Mouse (Mus musculus) limb, embryonic 10.5 days (tissue): ENCODE results near the gene Sema4g. TPM values are rescaled to one million over a fixed set of nuclear protein-coding genes. Genes with fewer than 3 reads are reported as not detected.

Source experiments
- DNase-seq: peaks from one replicate; pipeline ENCODE4 v3.0.0-alpha.2; 2017; ENCODE audit warnings: low spot score
- H3K27ac ChIP-seq: fragments of 300-500 bp; sonication (generic); 2 replicates; pipeline ENCODE4 v1.5.1; 2016; ENCODE audit warnings: mild to moderate bottlenecking
- H3K27me3 ChIP-seq: fragments of 300-500 bp; sonication (generic); 2 replicates; pipeline ENCODE4 v1.6.1; 2016; ENCODE audit warnings: low read depth, mild to moderate bottlenecking; ENCODE audit not compliant: poor library complexity, severe bottlenecking
- H3K36me3 ChIP-seq: fragments of 300-500 bp; sonication (generic); 2 replicates; pipeline ENCODE4 v1.6.1; 2016; ENCODE audit warnings: mild to moderate bottlenecking, moderate library complexity
- H3K4me1 ChIP-seq: fragments of 300-500 bp; sonication (generic); 2 replicates; pipeline ENCODE4 v1.6.1; 2016
- H3K4me3 ChIP-seq: fragments of 300-500 bp; sonication (generic); 2 replicates; pipeline ENCODE4 v1.5.1; 2016; ENCODE audit warnings: mild to moderate bottlenecking, moderate library complexity
- H3K9me3 ChIP-seq: fragments of 300-500 bp; sonication (generic); replicated peaks from 2 replicates; pipeline ENCODE4 v1.6.1; 2016; ENCODE audit warnings: mild to moderate bottlenecking
- WGBS: fragments of 180-500 bp; shearing (Covaris S2); methylation state at CpG from one replicate; pipeline ENCODE4 v1.1.7; 2016; 5-methylcytosine and 5-hydroxymethylcytosine counted together
- polyA plus RNA-seq: library from polyadenylated mRNA; unstranded; fragments of >200 nt; fragmentation: Nextera tagmentation; extraction: Ambion mirVana; gene quantifications from 2 replicates; pipeline ENCODE4 v1.2.1, GENCODE M21; 2016

Gene Sema4g
- polyA plus RNA-seq: 3.4 and 5.4 TPM in 2 replicates

DNA sequence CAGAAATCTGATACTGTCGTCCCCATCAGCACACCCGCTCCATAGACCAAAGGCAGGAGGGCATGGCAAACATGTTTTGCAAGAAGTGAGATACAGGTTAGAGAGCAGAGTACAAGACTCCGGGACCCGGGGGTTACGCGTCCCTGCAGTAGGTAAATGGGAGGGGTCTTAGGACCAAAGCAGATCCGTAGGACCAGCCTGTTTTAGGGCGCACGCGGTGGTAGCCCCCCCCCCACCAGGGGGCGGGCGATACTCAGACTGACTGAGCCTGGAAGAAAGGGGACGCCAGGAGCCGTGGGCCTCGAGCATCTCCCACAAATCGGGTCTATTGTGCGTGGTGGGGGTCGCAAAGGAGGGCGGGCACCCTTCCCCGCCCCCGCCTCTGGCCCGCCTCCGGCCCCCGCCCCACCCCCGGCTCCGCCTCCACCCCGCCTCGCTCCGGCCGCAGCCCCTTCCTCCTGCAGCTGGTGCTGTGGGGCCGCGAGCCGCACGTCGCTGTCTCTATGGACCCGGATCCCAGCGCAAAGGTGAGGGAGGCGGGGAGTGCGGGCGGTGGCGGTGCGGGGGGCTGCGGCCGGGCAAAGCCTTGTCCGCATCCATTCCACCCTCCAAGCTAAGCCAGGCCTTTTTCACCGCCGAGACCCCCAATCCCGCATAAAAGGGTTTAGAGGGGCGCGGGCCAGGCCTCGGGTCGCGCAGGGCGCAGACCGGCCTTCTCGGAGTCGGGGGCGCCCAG is at the start of gene Sema4g:
TSS of gene Sema4g (plus strand) at position 271 of the 736 bp plus-strand sequence.
- Histone ChIP-seq H3K9me3 (no peaks in the 10 kb centered on the region), H3K4me1 (peaks cover 50% of the 10 kb centered on the region), H3K4me3 (peak within 1 kb of the TSS; percentile 75), H3K27ac (peak within 1 kb of the TSS; percentile 84), H3K27me3 (peaks cover 11% of the 10 kb centered on the region), H3K36me3 (peaks cover 7% of the 10 kb centered on the region; the same call in 1 of the 2 replicates)
- DNase-seq: peak; percentile 76
- under 1% methylated on average over 57 of the region's 58 CpGs for WGBS

DNA sequence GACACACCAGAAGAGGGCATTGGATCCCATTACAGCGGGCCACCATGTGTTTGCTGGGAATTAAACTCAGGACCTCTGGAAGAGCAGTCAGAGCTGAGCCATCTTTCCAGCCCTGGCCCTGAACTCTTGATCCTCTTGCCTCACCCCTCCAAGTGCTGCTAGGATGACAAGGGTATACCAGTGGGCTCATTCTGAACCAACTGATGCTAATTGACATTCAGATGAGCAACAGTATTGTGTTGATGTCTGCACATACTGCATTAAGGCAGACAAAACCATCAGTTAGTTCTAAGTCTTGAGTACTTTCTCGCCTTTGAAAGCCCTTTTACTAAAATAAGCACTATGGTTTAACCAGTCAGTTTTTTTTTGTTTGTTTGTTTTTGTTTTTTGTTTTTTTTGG is 29.3 kb upstream of the Sema4g start:
- 98% methylated on average over 2 of the region's 2 CpGs for WGBS
- H3K27ac ChIP-seq: no peak overlapping the region
- no peaks in the 10 kb centered on the region for H3K4me1 ChIP-seq
- no peaks in the 10 kb centered on the region for H3K9me3 ChIP-seq
- H3K4me3 ChIP-seq: no peak overlapping the region
- no peaks in the 10 kb centered on the region for H3K27me3 ChIP-seq
- H3K36me3 ChIP-seq: peaks cover 99% of the 10 kb centered on the region
- no peak for DNase-seq

DNA sequence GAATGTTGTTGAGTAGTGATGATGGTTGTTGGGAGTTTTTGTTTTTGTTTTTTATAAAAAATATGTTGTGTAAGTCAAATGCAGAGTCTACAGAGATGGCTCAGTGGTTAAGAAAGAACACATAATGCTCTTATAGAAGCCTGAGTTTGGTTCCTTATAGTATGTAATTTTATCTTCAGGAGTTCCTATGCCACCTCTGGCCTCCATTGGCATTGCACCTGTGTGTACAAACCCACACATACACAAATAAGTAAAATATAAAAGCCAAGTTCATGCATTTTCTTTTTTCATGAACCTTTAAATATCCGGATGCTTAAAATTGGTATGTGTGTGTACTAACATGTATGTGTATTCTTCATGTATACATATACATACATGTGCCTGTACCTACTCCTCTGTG is 22.9 kb upstream of the Sema4g start:
- no peak for DNase-seq
- Histone ChIP-seq H3K36me3 (peaks cover 96% of the 10 kb centered on the region), H3K4me1 (no peaks in the 10 kb centered on the region), H3K27ac (no peak overlapping the region), H3K27me3 (no peaks in the 10 kb centered on the region), H3K4me3 (no peak overlapping the region), H3K9me3 (no peaks in the 10 kb centered on the region)
- 100% methylated on average over 1 of the region's 1 CpGs for WGBS

DNA sequence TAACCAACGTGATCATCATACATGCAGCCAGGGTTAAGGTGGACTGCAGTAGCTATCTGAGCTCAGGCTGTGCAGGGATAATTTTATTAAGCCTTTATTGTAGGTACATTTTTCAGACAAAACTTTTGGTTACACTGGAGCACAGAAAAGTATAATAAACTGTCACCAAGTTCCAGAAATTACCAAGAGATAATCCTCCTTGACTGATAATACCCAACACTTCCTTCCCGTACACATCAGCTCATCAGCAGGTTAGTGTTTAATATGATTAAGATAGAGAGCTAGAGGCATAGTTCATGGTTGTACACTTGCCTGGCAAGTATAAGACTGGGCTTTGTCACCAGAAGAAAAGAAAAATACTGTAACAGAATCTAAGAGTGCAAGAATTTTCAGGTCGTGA is 20.6 kb upstream of the Sema4g start:
- H3K36me3 ChIP-seq: peaks cover 96% of the 10 kb centered on the region
- H3K27ac ChIP-seq: no peak overlapping the region
- H3K27me3 ChIP-seq: no peaks in the 10 kb centered on the region
- no peak for DNase-seq
- no peaks in the 10 kb centered on the region for H3K4me1 ChIP-seq
- H3K9me3 ChIP-seq: no peaks in the 10 kb centered on the region
- 82% methylated on average over 3 of the region's 3 CpGs for WGBS
- H3K4me3 ChIP-seq: no peak overlapping the region

DNA sequence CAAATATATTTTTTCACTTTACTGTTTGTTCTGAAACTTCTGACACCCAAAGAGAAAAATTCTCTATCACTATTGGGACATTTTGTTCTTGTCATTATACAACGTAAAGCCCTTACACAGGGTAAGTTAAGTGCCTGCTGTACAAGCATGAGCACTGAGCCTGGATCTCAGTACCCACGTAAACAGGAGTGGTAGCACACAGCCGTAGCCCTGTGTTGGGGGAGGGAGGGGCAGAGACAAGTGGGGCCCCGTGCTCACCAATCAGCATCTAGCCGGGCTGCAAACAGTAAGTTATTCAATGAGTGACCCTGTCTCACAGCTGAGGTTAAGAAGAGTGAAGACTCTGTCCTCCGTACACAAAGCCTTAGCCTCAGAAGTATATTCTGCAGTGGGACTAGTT is 12.3 kb upstream of the Sema4g start:
- 91% methylated on average over 6 of the region's 6 CpGs for WGBS
- DNase-seq: no peak
- peaks cover 100% of the 10 kb centered on the region for H3K36me3 ChIP-seq
- H3K4me3 ChIP-seq: no peak overlapping the region
- H3K9me3 ChIP-seq: no peaks in the 10 kb centered on the region
- H3K27ac ChIP-seq: no peak overlapping the region
- no peaks in the 10 kb centered on the region for H3K4me1 ChIP-seq
- H3K27me3 ChIP-seq: no peaks in the 10 kb centered on the region

DNA sequence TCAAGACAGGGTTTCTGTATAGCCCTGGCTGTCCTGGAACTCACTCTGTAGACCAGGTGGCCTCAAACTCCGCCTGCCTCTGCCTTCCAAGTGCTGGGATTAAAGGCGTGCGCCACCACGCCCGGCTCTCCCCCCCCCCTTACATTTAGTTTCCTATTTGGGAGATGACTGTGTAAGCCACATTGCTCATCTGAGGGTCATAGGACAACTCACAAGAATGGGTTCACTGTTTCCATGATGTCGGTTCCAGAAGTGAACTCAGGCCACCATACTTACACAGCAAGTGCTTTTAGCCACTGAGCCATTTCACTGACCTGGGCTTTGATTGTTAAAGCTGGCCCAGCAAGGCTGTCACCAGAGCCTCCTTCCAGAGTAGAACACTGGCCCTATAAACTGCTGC is 11.8 kb upstream of the Sema4g start:
- no peak for DNase-seq
- WGBS: 94% methylated on average over 6 of the region's 6 CpGs
- H3K27ac ChIP-seq: no peak overlapping the region
- H3K4me1 ChIP-seq: no peaks in the 10 kb centered on the region
- H3K27me3 ChIP-seq: no peaks in the 10 kb centered on the region
- H3K4me3 ChIP-seq: no peak overlapping the region
- H3K9me3 ChIP-seq: no peaks in the 10 kb centered on the region
- peaks cover 100% of the 10 kb centered on the region for H3K36me3 ChIP-seq

DNA sequence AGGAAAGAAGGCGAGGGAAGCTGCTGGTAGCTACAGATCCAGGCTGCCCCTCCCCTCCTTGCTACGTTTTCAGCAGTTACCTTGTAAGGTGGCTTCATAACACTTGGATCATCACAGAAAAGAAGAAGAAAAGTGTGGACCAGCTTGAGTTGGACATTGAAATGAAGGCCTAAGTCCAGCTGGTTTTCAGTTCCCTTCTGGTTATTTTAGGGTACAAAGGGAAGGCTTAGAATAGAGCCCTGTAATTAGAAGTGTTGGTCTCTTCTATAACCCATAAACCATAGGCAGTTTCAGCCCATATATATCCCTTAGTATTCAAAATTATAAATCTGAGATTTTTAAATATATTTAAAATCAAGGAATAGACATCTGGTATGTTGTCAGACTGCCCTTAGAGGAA is 8.1 kb upstream of the Sema4g start:
- no peaks in the 10 kb centered on the region for H3K4me1 ChIP-seq
- no peak for DNase-seq
- no peaks in the 10 kb centered on the region for H3K9me3 ChIP-seq
- H3K27ac ChIP-seq: no peak overlapping the region
- H3K4me3 ChIP-seq: no peak overlapping the region
- 81% methylated on average over 2 of the region's 2 CpGs for WGBS
- H3K36me3 ChIP-seq: peaks cover 76% of the 10 kb centered on the region
- no peaks in the 10 kb centered on the region for H3K27me3 ChIP-seq

DNA sequence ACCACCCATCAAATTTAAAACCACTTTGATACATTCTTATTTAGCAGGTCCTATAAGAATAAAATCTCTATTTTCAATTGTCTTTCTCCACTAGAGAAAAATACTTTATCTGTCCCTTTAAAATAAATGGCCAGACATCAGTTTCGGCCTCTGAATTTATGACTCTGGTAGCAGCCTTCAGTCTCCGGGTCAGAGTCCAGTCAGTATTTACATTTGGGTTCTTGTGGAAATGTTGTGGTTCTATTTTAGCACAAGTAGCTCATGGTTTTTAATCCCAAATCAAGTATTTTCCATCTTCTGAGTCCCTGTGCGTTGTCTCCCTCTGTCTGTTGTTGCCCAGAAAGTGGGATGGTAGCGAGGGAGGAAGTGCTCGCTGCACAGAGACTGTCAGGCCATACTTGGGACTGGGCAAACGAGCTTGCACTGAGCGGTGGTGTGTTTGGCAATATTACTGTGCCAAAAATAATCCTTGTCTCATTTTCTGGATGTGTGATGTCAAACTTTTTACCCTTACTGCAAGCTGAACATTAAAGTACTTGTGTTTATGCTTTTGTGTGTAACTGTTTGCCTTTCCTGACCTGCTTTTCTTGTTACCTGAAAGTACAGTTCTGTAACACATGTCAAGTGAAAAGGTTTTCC is 6.3 kb upstream of the Sema4g start:
- no peak for DNase-seq
- 87% methylated on average over 7 of the region's 7 CpGs for WGBS
- no peaks in the 10 kb centered on the region for H3K4me1 ChIP-seq
- H3K9me3 ChIP-seq: no peaks in the 10 kb centered on the region
- H3K27me3 ChIP-seq: no peaks in the 10 kb centered on the region
- peaks cover 58% of the 10 kb centered on the region for H3K36me3 ChIP-seq
- no peak overlapping the region for H3K4me3 ChIP-seq
- H3K27ac ChIP-seq: no peak overlapping the region

DNA sequence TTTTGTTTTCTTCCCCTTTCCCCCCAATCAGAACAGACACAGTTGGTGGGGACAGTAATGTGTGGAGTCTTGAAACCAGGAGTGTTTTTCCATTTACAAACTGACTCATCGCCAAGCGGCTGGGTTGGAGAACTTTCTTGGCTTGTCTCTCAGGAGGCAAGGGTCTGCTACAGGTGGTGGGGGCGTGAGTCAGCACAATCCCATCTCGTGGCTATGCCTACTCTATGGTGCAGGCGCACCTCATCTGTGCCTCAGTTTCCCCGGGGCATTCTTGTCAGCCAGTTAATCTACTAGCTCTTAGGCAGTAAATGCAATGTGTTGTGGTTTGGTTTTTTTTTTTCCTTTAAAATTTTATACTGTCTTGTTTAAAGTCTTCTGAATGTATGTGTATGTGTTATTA is 5.5 kb upstream of the Sema4g start:
- Histone ChIP-seq H3K4me3 (no peak overlapping the region), H3K36me3 (peaks cover 50% of the 10 kb centered on the region), H3K9me3 (no peaks in the 10 kb centered on the region), H3K27me3 (no peaks in the 10 kb centered on the region), H3K27ac (no peak overlapping the region), H3K4me1 (peaks cover 3% of the 10 kb centered on the region)
- no peak for DNase-seq
- 93% methylated on average over 6 of the region's 6 CpGs for WGBS

DNA sequence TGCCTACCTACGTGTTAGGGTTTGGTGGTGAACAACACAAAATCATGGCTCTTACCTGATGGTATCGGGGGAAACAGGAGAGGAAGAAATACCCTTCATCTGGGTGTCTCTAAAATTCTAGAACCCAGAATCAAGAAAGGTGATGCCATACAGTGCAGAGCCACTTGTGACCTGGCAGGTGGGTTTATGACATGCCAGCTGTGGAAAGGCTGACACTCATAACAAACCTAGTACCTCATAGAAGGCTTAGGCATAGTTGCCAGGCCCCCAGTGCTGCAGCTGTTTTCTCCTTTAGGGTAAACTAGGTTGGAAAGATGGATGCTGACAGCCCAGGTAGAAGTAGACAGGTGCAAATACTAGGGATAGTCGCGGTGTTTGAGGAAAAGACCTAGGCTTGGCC is 4.5 kb upstream of the Sema4g start:
- Histone ChIP-seq H3K9me3 (no peaks in the 10 kb centered on the region), H3K4me3 (no peak overlapping the region), H3K36me3 (peaks cover 40% of the 10 kb centered on the region), H3K4me1 (peaks cover 14% of the 10 kb centered on the region), H3K27ac (no peak overlapping the region), H3K27me3 (no peaks in the 10 kb centered on the region)
- DNase-seq: no peak
- 96% methylated on average over 4 of the region's 4 CpGs for WGBS

DNA sequence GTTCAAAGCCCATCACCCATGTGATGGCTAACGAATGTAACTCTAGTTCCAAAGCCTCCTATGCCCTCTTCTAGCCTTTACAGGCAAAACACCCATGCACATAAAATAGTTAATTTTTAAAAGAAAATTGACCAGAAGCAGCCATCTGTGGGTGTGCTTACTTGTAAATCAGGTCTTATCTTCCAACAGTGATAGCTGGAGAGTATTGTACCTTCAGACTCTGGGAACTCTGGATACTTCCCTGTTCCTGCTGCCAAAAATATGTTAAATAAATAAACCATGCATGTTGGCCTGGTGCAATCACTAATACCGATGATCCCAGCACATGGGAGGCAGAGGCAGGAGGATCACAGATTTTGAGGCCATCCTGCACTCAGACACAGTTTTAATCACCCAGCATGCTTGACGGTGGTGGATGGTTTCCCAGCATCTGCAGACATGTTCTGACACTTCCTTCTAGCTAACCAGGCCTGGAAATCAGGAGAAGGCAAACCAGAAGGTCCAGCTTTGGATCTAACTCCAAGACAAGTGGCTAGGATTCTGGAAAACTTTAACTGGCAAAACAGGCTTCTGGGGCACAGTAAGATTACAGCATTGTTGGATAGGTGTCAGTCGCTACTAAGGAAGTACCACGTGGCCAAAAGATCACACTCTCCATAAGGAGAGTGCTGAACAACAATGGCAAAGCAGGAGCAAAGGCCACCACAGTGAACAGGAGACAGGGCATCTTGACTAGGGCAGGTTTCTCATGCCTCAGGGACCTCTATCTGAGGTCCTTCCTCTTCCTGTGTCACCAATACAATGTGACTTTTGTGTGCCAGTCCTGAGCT is 3.5 kb upstream of the Sema4g start:
- no peak for DNase-seq
- Histone ChIP-seq H3K27me3 (peaks cover 5% of the 10 kb centered on the region; the same call in 1 of the 2 replicates), H3K4me3 (no peak overlapping the region), H3K9me3 (no peaks in the 10 kb centered on the region), H3K4me1 (peaks cover 23% of the 10 kb centered on the region), H3K27ac (no peak overlapping the region), H3K36me3 (peaks cover 30% of the 10 kb centered on the region)
- WGBS: 62% methylated on average over 5 of the region's 5 CpGs

DNA sequence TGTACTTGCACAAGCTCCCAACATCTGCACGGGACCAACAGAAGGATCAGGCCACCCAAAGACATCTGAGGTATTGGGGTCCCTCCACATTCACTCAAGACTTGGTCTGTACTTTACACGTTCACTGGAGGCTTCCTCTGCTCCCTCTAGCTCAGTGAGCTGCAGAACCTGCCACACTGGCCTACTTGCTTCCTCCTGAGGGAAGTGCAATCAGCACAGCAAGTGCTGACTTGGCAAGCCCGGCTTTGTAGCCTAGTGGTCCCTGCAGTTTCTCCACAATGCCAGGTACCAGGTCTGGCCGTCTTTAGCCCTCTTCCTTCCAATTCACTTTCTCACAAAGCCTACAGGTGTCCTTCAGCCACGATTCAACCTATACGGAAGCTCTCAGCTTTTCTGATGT is 1.9 kb upstream of the Sema4g start:
- H3K9me3 ChIP-seq: no peaks in the 10 kb centered on the region
- peaks cover 14% of the 10 kb centered on the region for H3K36me3 ChIP-seq
- 70% methylated on average over 6 of the region's 6 CpGs for WGBS
- H3K4me1 ChIP-seq: peaks cover 40% of the 10 kb centered on the region
- peaks cover 11% of the 10 kb centered on the region for H3K27me3 ChIP-seq
- H3K27ac ChIP-seq: no peak overlapping the region
- DNase-seq: no peak
- H3K4me3 ChIP-seq: no peak overlapping the region

DNA sequence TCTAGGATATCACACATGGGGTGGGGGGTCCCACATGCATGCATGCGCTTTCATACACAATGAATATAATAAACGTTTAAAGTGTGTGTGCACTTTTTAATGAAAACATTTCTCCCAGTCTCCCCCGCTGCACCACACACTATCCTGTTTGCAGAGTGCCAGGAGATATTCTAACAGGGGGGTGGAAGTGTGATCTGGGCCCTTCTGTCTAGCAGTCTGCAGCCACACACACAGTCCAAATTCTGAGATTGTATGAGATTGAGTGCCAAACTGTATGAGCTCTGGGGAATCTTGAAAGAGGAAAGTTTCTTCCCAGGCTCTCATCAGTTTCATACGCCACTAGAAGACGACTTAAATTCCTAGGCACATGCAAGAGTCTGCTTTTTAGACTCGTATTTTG is 1.1 kb upstream of the Sema4g start:
- H3K36me3 ChIP-seq: peaks cover 10% of the 10 kb centered on the region
- peaks cover 48% of the 10 kb centered on the region for H3K4me1 ChIP-seq
- H3K9me3 ChIP-seq: no peaks in the 10 kb centered on the region
- H3K4me3 ChIP-seq: no peak overlapping the region
- no peak overlapping the region for H3K27ac ChIP-seq
- peaks cover 11% of the 10 kb centered on the region for H3K27me3 ChIP-seq
- DNase-seq: no peak
- 74% methylated on average over 6 of the region's 6 CpGs for WGBS
